Mouse (Mus musculus): Measurements from ENCODE around the gene Padi6.

DNA sequence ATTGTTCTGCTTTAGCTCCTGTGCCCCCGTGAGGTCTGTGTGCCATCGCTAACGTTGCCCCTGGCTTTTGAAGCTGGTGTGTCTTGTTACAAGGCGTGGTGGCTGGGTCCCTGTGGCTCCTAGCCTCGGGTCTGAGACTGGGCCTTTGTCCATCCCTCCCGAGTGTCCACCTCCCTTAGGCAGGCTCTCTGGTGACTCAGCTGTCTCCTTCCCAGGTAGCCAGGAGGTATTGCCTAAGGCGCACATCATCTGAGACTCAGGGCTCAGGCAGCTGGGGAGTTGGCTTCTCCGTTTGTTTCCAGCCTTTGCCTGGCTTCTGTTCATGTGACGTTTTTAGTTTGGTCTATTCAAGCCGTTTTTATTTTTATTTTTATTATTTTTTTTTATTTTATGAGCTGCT lies 31.7 kb downstream of the Padi6 start:
- no peak for TF ChIP-seq CTCF (IDR thresholded peaks at IDR 0.05; ENCODE audit: low read depth)
- TF ChIP-seq EP300 (IDR thresholded peaks at IDR 0.05; ENCODE audit: low read depth), result no peak

Data from heart, postnatal 0 days (tissue).